Mouse (Mus musculus): ENCODE results near the gene Zfp266. TPM values are rescaled to one million over a fixed set of nuclear protein-coding genes. Genes with fewer than 3 reads are reported as not detected.
A peak's percentile ranks its signal among the peaks of the same experiment; 100 is the strongest.
"Not testable (repeated sequence)": the region's sequence is repeated elsewhere in the genome, so short reads cannot be mapped to it uniquely, and the experiment has no call there.

Zfp266 gene
- 124 and 131 TPM in 2 replicates for polyA plus RNA-seq (2015; fragmentation: Nextera tagmentation; extraction: Ambion mirVana)

GRCm38 (mm10) chr9:20521306-20521957 lies at the start of gene Zfp266:
Gene Zfp266 (minus strand): TSS chr9:20521417.
- ATAC-seq (ENCODE audit: low FRiP score), result peak; percentile 94
- peaks cover 36% of the 10 kb centered on the region for H3K4me1 ChIP-seq (replicated peaks)
- WGBS, result under 1% methylated on average over 45 of the region's 46 CpGs

GRCm38 (mm10) chr9:20565326-20566030 lies 44.3 kb upstream of the Zfp266 start:
- not testable (repeated sequence) for H3K9ac ChIP-seq; H3K27ac ChIP-seq; H3K4me1 ChIP-seq (replicated peaks); H3K27me3 ChIP-seq; H3K36me3 ChIP-seq; ATAC-seq (ENCODE audit: low FRiP score); H3K4me2 ChIP-seq; H3K9me3 ChIP-seq; H3K4me3 ChIP-seq
- WGBS, result 80% methylated on average over 3 of the region's 3 CpGs

More at GRCm38 (mm10) chr9:20521306-20521957, at the start of gene Zfp266:
- Histone ChIP-seq H3K9ac (peak within 1 kb of the TSS; percentile 91), H3K36me3 (peaks cover 6% of the 10 kb centered on the region), H3K9me3 (no peaks in the 10 kb centered on the region), H3K4me2 (peak within 1 kb of the TSS; percentile 74), H3K4me3 (peak within 1 kb of the TSS; percentile 79), H3K27me3 (no peaks in the 10 kb centered on the region), H3K27ac (peak within 1 kb of the TSS; percentile 99)

- no peak for ATAC-seq (ENCODE audit: low FRiP score)
- whole genome bisulfite sequencing, result 82% methylated on average over 5 of the region's 5 CpGs
- Histone ChIP-seq H3K9me3 (no peaks in the 10 kb centered on the region), H3K27me3 (peaks cover 12% of the 10 kb centered on the region), H3K9ac (no peak overlapping the region), H3K4me1 (replicated peaks) (no peaks in the 10 kb centered on the region), H3K4me2 (no peak overlapping the region), H3K4me3 (no peak overlapping the region), H3K27ac (no peak overlapping the region), H3K36me3 (no peaks in the 10 kb centered on the region)
These were observed 41.0 kb upstream of the Zfp266 start for GRCm38 (mm10) chr9:20562177-20562576.

GRCm38 (mm10) chr9:20552698-20553097 lies 31.5 kb upstream of the Zfp266 start:
- Histone ChIP-seq H3K27me3 (peaks cover 22% of the 10 kb centered on the region; the same call in 1 of the 2 replicates), H3K9me3 (no peaks in the 10 kb centered on the region), H3K27ac (no peak overlapping the region), H3K9ac (no peak overlapping the region), H3K4me1 (replicated peaks) (no peaks in the 10 kb centered on the region), H3K36me3 (no peaks in the 10 kb centered on the region), H3K4me2 (no peak overlapping the region), H3K4me3 (no peak overlapping the region)
- WGBS, result 81% methylated on average over 1 of the region's 1 CpGs
- no peak for ATAC-seq (ENCODE audit: low FRiP score)

- 56% methylated on average over 5 of the region's 5 CpGs for WGBS
These were observed 30.6 kb upstream of the Zfp266 start for GRCm38 (mm10) chr9:20551781-20552275.

GRCm38 (mm10) chr9:20545151-20545550 lies 23.9 kb upstream of the Zfp266 start:
- Histone ChIP-seq H3K4me3 (peak overlapping the region; percentile 40), H3K9ac (peak overlapping the region; percentile 72)
- WGBS, result 25% methylated on average over 8 of the region's 8 CpGs

More at GRCm38 (mm10) chr9:20551781-20552275, 30.6 kb upstream of the Zfp266 start:
- no peaks in the 10 kb centered on the region for H3K9me3 ChIP-seq
- H3K27ac ChIP-seq, result no peak overlapping the region
- H3K4me2 ChIP-seq, result no peak overlapping the region
- H3K4me1 ChIP-seq (replicated peaks), result no peaks in the 10 kb centered on the region
- ATAC-seq (ENCODE audit: low FRiP score), result no peak
- H3K9ac ChIP-seq, result no peak overlapping the region
- peaks cover 24% of the 10 kb centered on the region for H3K27me3 ChIP-seq
- H3K36me3 ChIP-seq, result no peaks in the 10 kb centered on the region
- no peak overlapping the region for H3K4me3 ChIP-seq

GRCm38 (mm10) chr9:20544070-20544821 lies 23.0 kb upstream of the Zfp266 start:
- peak overlapping the region; percentile 93 for H3K27ac ChIP-seq
- WGBS, result 3% methylated on average over 43 of the region's 43 CpGs
- no peaks in the 10 kb centered on the region for H3K36me3 ChIP-seq
- H3K4me2 ChIP-seq, result peak overlapping the region; percentile 63
- peak overlapping the region; percentile 72 for H3K9ac ChIP-seq
- H3K9me3 ChIP-seq, result no peaks in the 10 kb centered on the region
- H3K27me3 ChIP-seq, result peaks cover 33% of the 10 kb centered on the region
- H3K4me1 ChIP-seq (replicated peaks), result peaks cover 12% of the 10 kb centered on the region
- peak overlapping the region; percentile 40 for H3K4me3 ChIP-seq
- peak; percentile 96 for ATAC-seq (ENCODE audit: low FRiP score)

More at GRCm38 (mm10) chr9:20545151-20545550, 23.9 kb upstream of the Zfp266 start:
- H3K36me3 ChIP-seq, result no peaks in the 10 kb centered on the region
- H3K4me1 ChIP-seq (replicated peaks), result peaks cover 12% of the 10 kb centered on the region
- no peaks in the 10 kb centered on the region for H3K9me3 ChIP-seq
- peak overlapping the region; percentile 63 for H3K4me2 ChIP-seq
- H3K27me3 ChIP-seq, result peaks cover 32% of the 10 kb centered on the region
- 0 out of 2 replicates have a peak, but pooled peaks have one; percentile 25 for ATAC-seq (ENCODE audit: low FRiP score)
- peak overlapping the region; percentile 93 for H3K27ac ChIP-seq

GRCm38 (mm10) chr9:20543496-20543895 lies 22.3 kb upstream of the Zfp266 start:
- H3K36me3 ChIP-seq, result no peaks in the 10 kb centered on the region
- peaks cover 34% of the 10 kb centered on the region for H3K27me3 ChIP-seq
- peaks cover 12% of the 10 kb centered on the region for H3K4me1 ChIP-seq (replicated peaks)
- 0 out of 2 replicates have a peak overlapping the region, but pooled peaks have one; percentile 40 for H3K4me3 ChIP-seq
- no peaks in the 10 kb centered on the region for H3K9me3 ChIP-seq
- H3K9ac ChIP-seq, result peak overlapping the region; percentile 72; the same call in 1 of the 2 replicates
- peak overlapping the region; percentile 63 for H3K4me2 ChIP-seq
- peak overlapping the region; percentile 93 for H3K27ac ChIP-seq
- WGBS, result 27% methylated on average over 6 of the region's 6 CpGs
- ATAC-seq (ENCODE audit: low FRiP score), result no peak

GRCm38 (mm10) chr9:20536598-20536997 lies 15.4 kb upstream of the Zfp266 start:
- no peaks in the 10 kb centered on the region for H3K9me3 ChIP-seq
- WGBS, result 84% methylated on average over 2 of the region's 2 CpGs
- H3K36me3 ChIP-seq, result no peaks in the 10 kb centered on the region

GRCm38 (mm10) chr9:20534326-20534926 lies 13.2 kb upstream of the Zfp266 start:
- Histone ChIP-seq H3K4me3 (no peak overlapping the region), H3K27me3 (peaks cover 42% of the 10 kb centered on the region), H3K9me3 (no peaks in the 10 kb centered on the region), H3K9ac (no peak overlapping the region), H3K4me1 (replicated peaks) (no peaks in the 10 kb centered on the region), H3K27ac (no peak overlapping the region), H3K36me3 (no peaks in the 10 kb centered on the region), H3K4me2 (no peak overlapping the region)
- 78% methylated on average over 8 of the region's 8 CpGs for WGBS
- ATAC-seq (ENCODE audit: low FRiP score), result no peak

More at GRCm38 (mm10) chr9:20536598-20536997, 15.4 kb upstream of the Zfp266 start:
- Histone ChIP-seq H3K4me1 (replicated peaks) (no peaks in the 10 kb centered on the region), H3K4me3 (no peak overlapping the region), H3K27ac (no peak overlapping the region), H3K27me3 (peaks cover 35% of the 10 kb centered on the region), H3K9ac (no peak overlapping the region), H3K4me2 (no peak overlapping the region)
- ATAC-seq (ENCODE audit: low FRiP score), result no peak

GRCm38 (mm10) chr9:20520531-20521210 lies 546 bp downstream of the Zfp266 start:
- no peaks in the 10 kb centered on the region for H3K9me3 ChIP-seq
- H3K4me3 ChIP-seq, result peak overlapping the region; percentile 79
- H3K36me3 ChIP-seq, result peaks cover 14% of the 10 kb centered on the region
- 0% methylated on average over 17 of the region's 17 CpGs for WGBS
- peak overlapping the region; percentile 91 for H3K9ac ChIP-seq
- H3K4me2 ChIP-seq, result peak overlapping the region; percentile 74
- peak overlapping the region; percentile 99 for H3K27ac ChIP-seq
- H3K4me1 ChIP-seq (replicated peaks), result peaks cover 42% of the 10 kb centered on the region
- ATAC-seq (ENCODE audit: low FRiP score), result no peak
- H3K27me3 ChIP-seq, result no peaks in the 10 kb centered on the region

Measured in hindbrain, embryonic 13.5 days (tissue).